Mouse (Mus musculus) midbrain, embryonic 15.5 days (tissue): ENCODE measurements around the gene Nthl1. TPM values are rescaled to one million over a fixed set of nuclear protein-coding genes. Genes with fewer than 3 reads are reported as not detected.

ENCODE experiments used
- ATAC-seq: fragments of 200-750 bp; cut with Nextera tagmentation; replicated peaks from 2 replicates; pipeline ENCODE4 v1.8.0; 2017; ENCODE audit warnings: moderate TSS enrichment
- H3K27ac ChIP-seq: fragments of 300-500 bp; sonication (generic); 2 replicates; pipeline ENCODE4 v1.5.1; 2015; ENCODE audit warnings: mild to moderate bottlenecking, inconsistent platforms
- H3K27me3 ChIP-seq: fragments of 300-500 bp; sonication (generic); replicated peaks from 2 replicates; pipeline ENCODE4 v1.6.1; 2015; ENCODE audit warnings: inconsistent platforms
- H3K36me3 ChIP-seq: fragments of 300-500 bp; sonication (generic); replicated peaks from 2 replicates; pipeline ENCODE4 v1.6.1; 2015; ENCODE audit warnings: inconsistent platforms
- H3K4me1 ChIP-seq: fragments of 300-500 bp; sonication (generic); 2 replicates; pipeline ENCODE4 v1.6.1; 2015; ENCODE audit warnings: inconsistent platforms
- H3K4me2 ChIP-seq: fragments of 300-500 bp; sonication (generic); 2 replicates; pipeline ENCODE4 v1.6.1; 2015; ENCODE audit warnings: inconsistent platforms, mild to moderate bottlenecking, moderate library complexity
- H3K4me3 ChIP-seq: fragments of 300-500 bp; sonication (generic); 2 replicates; pipeline ENCODE4 v1.5.1; 2015; ENCODE audit warnings: mild to moderate bottlenecking, inconsistent platforms
- H3K9ac ChIP-seq: fragments of 300-500 bp; sonication (generic); 2 replicates; pipeline ENCODE4 v1.6.1; 2015; ENCODE audit warnings: mild to moderate bottlenecking, inconsistent platforms
- H3K9me3 ChIP-seq: fragments of 300-500 bp; sonication (generic); 2 replicates; pipeline ENCODE4 v1.6.1; 2016; ENCODE audit warnings: inconsistent platforms
- WGBS: fragments of 180-500 bp; shearing (Covaris S2); methylation state at CpG from one replicate; pipeline ENCODE4 v1.1.7; 2015; ENCODE audit warnings: mixed read lengths; 5-methylcytosine and 5-hydroxymethylcytosine counted together
- polyA plus RNA-seq: library from polyadenylated mRNA; unstranded; fragments of >200 nt; fragmentation: Nextera tagmentation; extraction: Ambion mirVana; gene quantifications from 2 replicates; pipeline ENCODE4 v1.2.1, GENCODE M21; 2015

The Nthl1 gene
- polyA plus RNA-seq, 1 experiment from 2014 or later = 10.0 TPM

- H3K9ac ChIP-seq = no peak overlapping the region
- WGBS = 81% methylated on average over 3 of the region's 3 CpGs
- no peaks in the 10 kb centered on the region for H3K9me3 ChIP-seq
- ATAC-seq = no peak
- no peak overlapping the region for H3K4me3 ChIP-seq
- no peaks in the 10 kb centered on the region for H3K27me3 ChIP-seq
- H3K4me2 ChIP-seq = no peak overlapping the region
- no peaks in the 10 kb centered on the region for H3K36me3 ChIP-seq
- H3K27ac ChIP-seq = no peak overlapping the region; the same call in 1 of the 2 replicates
- H3K4me1 ChIP-seq = peaks cover 15% of the 10 kb centered on the region
Measured at GRCm38 (mm10) chr17:24645916-24646315, 13.4 kb downstream of the Nthl1 start.

GRCm38 (mm10) chr17:24646381-24646780, 13.9 kb downstream of the Nthl1 start:
- H3K27ac ChIP-seq = no peak overlapping the region
- ATAC-seq = no peak

GRCm38 (mm10) chr17:24647493-24647892, 15.0 kb downstream of the Nthl1 start:
- no peak overlapping the region for H3K4me2 ChIP-seq
- H3K9ac ChIP-seq = no peak overlapping the region
- H3K4me3 ChIP-seq = no peak overlapping the region

More at GRCm38 (mm10) chr17:24646381-24646780, 13.9 kb downstream of the Nthl1 start:
- no peaks in the 10 kb centered on the region for H3K9me3 ChIP-seq
- WGBS = 90% methylated on average over 4 of the region's 4 CpGs
- H3K4me1 ChIP-seq = peaks cover 15% of the 10 kb centered on the region
- 0 out of 2 replicates have a peak, but pooled peaks cover 3% of the 10 kb centered on the region for H3K27me3 ChIP-seq
- H3K4me3 ChIP-seq = no peak overlapping the region
- no peak overlapping the region for H3K4me2 ChIP-seq
- H3K36me3 ChIP-seq = no peaks in the 10 kb centered on the region
- H3K9ac ChIP-seq = no peak overlapping the region

GRCm38 (mm10) chr17:24648731-24649377, 16.4 kb downstream of the Nthl1 start:
- Histone ChIP-seq H3K27me3 (0 out of 2 replicates have a peak, but pooled peaks cover 3% of the 10 kb centered on the region), H3K4me1 (peaks cover 17% of the 10 kb centered on the region), H3K9ac (peak overlapping the region; percentile 85; the same call in 1 of the 2 replicates)

More at GRCm38 (mm10) chr17:24647493-24647892, 15.0 kb downstream of the Nthl1 start:
- H3K36me3 ChIP-seq = no peaks in the 10 kb centered on the region
- no peaks in the 10 kb centered on the region for H3K9me3 ChIP-seq
- peaks cover 15% of the 10 kb centered on the region for H3K4me1 ChIP-seq
- 75% methylated on average over 11 of the region's 11 CpGs for WGBS
- ATAC-seq = no peak
- H3K27me3 ChIP-seq = 0 out of 2 replicates have a peak, but pooled peaks cover 3% of the 10 kb centered on the region
- H3K27ac ChIP-seq = no peak overlapping the region

DNA sequence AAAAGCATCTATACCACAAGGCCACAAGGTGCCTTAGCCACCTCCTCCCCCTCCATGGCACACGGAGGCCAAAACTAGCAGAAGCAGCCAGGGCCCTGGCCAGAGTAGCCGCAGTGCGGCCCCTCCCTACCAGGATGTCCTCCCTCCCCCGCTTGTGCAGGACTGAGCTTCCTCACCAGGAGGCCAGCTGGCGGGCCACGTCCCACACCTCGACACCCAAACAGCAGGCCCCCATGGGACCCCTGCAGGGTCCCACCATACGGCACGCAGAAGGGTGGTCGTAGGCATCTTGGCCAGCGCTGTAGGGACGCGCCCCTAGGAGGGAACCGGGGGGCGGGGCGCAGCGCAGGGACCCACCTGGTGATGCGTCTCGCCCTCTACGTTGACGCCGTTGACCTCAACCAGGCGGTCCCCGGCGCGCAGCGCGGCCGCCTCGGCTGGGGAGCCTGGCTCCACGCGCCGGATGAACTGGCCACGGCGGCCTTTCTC, 17.1 kb downstream of the Nthl1 start:
- Histone ChIP-seq H3K9me3 (no peaks in the 10 kb centered on the region), H3K36me3 (no peaks in the 10 kb centered on the region), H3K4me3 (peak overlapping the region; percentile 81), H3K27me3 (0 out of 2 replicates have a peak, but pooled peaks cover 3% of the 10 kb centered on the region), H3K9ac (peak overlapping the region; percentile 85), H3K27ac (peak overlapping the region; percentile 71), H3K4me2 (peak overlapping the region; percentile 93), H3K4me1 (peaks cover 18% of the 10 kb centered on the region)
- under 1% methylated on average over 35 of the region's 35 CpGs for WGBS
- ATAC-seq = peak; percentile 65

More at GRCm38 (mm10) chr17:24648731-24649377, 16.4 kb downstream of the Nthl1 start:
- Histone ChIP-seq H3K4me3 (peak overlapping the region; percentile 81), H3K36me3 (no peaks in the 10 kb centered on the region), H3K27ac (no peak overlapping the region), H3K9me3 (no peaks in the 10 kb centered on the region), H3K4me2 (peak overlapping the region; percentile 93)
- ATAC-seq = no peak
- WGBS = 75% methylated on average over 10 of the region's 10 CpGs

DNA sequence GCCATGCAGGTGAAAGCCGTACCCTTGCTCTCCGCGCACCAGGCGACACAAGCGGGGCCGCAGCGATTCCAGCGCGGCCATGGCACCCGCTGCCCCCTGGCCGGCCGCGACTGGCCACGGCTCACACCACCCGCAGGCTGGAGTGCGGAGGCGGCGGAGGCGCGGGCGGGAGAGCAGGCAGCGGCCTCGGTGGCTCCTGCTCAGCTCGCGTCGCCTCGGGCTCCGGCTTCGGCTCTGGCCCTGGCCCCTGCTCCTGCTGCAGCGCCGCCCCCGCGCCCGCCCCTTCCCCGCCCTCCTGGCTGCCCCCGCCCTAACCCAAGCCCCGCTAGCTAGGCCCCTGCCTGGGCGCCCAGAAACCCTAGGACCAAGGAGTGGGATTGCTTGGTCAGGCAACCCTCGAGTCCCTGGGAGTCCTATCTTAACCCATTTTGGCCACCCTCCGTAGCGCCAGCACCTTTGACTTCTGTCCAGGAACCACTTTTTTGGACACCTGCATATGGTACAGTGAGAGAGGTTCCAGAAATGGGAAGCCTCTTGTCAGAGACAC, 17.7 kb downstream of the Nthl1 start, which contains the start of gene Slc9a3r2:
TSS of gene Slc9a3r2 (minus strand) at position 258 of the 547 bp plus-strand sequence.
- Histone ChIP-seq H3K27ac (peak within 1 kb of the TSS; percentile 71), H3K9ac (peak within 1 kb of the TSS; percentile 85), H3K4me1 (peaks cover 18% of the 10 kb centered on the region), H3K4me2 (peak within 1 kb of the TSS; percentile 93), H3K4me3 (peak within 1 kb of the TSS; percentile 81), H3K27me3 (0 out of 2 replicates have a peak, but pooled peaks cover 3% of the 10 kb centered on the region), H3K9me3 (no peaks in the 10 kb centered on the region), H3K36me3 (no peaks in the 10 kb centered on the region)
- WGBS = 1% methylated on average over 34 of the region's 41 CpGs
- ATAC-seq = peak; percentile 77

- peak overlapping the region; percentile 85; the same call in 1 of the 2 replicates for H3K9ac ChIP-seq
- WGBS = 74% methylated on average over 4 of the region's 4 CpGs
- ATAC-seq = no peak
- no peaks in the 10 kb centered on the region for H3K36me3 ChIP-seq
- 0 out of 2 replicates have a peak, but pooled peaks cover 3% of the 10 kb centered on the region for H3K27me3 ChIP-seq
- peaks cover 18% of the 10 kb centered on the region for H3K4me1 ChIP-seq
- peak overlapping the region; percentile 81 for H3K4me3 ChIP-seq
- H3K27ac ChIP-seq = no peak overlapping the region
- H3K4me2 ChIP-seq = peak overlapping the region; percentile 93
- no peaks in the 10 kb centered on the region for H3K9me3 ChIP-seq
Measured at GRCm38 (mm10) chr17:24650766-24651165, 18.3 kb downstream of the Nthl1 start.

- Histone ChIP-seq H3K36me3 (no peaks in the 10 kb centered on the region), H3K27me3 (peaks cover 4% of the 10 kb centered on the region; the same call in 1 of the 2 replicates), H3K27ac (no peak overlapping the region), H3K9me3 (no peaks in the 10 kb centered on the region), H3K4me2 (no peak overlapping the region), H3K4me1 (peaks cover 18% of the 10 kb centered on the region), H3K4me3 (no peak overlapping the region), H3K9ac (no peak overlapping the region)
- ATAC-seq = no peak
- 72% methylated on average over 3 of the region's 3 CpGs for WGBS
Measured at GRCm38 (mm10) chr17:24651835-24652234, 19.4 kb downstream of the Nthl1 start.

DNA sequence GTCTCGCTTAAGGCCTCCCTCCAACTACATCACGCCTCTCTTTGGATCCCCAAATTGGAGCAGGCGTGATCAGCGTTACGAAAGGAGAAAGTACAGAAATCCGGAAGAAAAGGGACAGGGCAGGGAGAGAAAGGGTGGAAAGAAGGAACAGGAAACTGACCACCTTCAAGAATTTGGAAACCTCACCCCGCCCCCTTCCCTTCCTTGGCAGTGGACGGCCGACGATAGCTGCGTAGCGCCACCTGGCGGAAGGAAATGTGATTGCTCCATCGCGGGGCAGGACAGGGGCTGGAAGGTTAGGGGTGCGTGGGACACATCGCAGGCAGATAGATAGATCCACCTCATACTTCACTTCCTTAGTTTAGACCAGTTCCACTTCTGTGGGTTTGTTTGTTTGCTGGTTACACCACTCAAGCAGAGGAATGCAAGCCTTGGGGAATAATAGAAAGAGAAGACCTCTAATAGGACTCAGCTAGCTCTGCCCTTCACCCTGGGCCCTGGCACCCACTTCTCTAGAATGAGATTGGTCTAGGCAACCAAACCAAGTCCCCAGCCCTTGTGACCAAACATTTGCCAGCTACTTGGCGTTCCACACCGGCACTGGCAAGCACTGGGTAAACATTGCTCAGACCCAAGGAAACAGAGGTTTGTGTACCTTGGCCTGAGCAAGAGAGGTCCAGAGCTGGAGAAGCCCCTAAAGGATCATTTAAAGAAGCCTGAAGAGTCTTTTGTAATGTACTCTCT, 21.7 kb downstream of the Nthl1 start:
- Histone ChIP-seq H3K9ac (peak overlapping the region; percentile 37), H3K4me1 (peaks cover 25% of the 10 kb centered on the region), H3K36me3 (no peaks in the 10 kb centered on the region), H3K4me3 (peak overlapping the region; percentile 23), H3K9me3 (no peaks in the 10 kb centered on the region), H3K27me3 (peaks cover 27% of the 10 kb centered on the region), H3K27ac (no peak overlapping the region), H3K4me2 (peak overlapping the region; percentile 49)
- WGBS = 6% methylated on average over 19 of the region's 19 CpGs
- no peak for ATAC-seq

GRCm38 (mm10) chr17:24654969-24655368, 22.5 kb downstream of the Nthl1 start:
- Histone ChIP-seq H3K27me3 (peaks cover 34% of the 10 kb centered on the region), H3K27ac (no peak overlapping the region), H3K4me3 (no peak overlapping the region), H3K9ac (no peak overlapping the region), H3K4me1 (peaks cover 19% of the 10 kb centered on the region), H3K9me3 (no peaks in the 10 kb centered on the region), H3K4me2 (no peak overlapping the region), H3K36me3 (no peaks in the 10 kb centered on the region)
- ATAC-seq = no peak
- WGBS = 71% methylated on average over 4 of the region's 4 CpGs

- Histone ChIP-seq H3K9me3 (no peaks in the 10 kb centered on the region), H3K27me3 (peaks cover 40% of the 10 kb centered on the region), H3K27ac (no peak within 1 kb of the TSS), H3K36me3 (no peaks in the 10 kb centered on the region), H3K4me1 (peaks cover 15% of the 10 kb centered on the region), H3K4me2 (peak within 1 kb of the TSS; percentile 60), H3K9ac (peak within 1 kb of the TSS; percentile 19; the same call in 1 of the 2 replicates), H3K4me3 (peak within 1 kb of the TSS; percentile 31)
- ATAC-seq = no peak; the same call in 1 of the 2 replicates
- WGBS = 1% methylated on average over 47 of the region's 47 CpGs
Measured at GRCm38 (mm10) chr17:24658017-24658758, 25.7 kb downstream of the Nthl1 start, which contains the start of gene Npw. TSS of gene Npw (minus strand) at chr17:24658457.
